Mouse (Mus musculus) limb, embryonic 15.5 days (tissue): ENCODE results near the gene Clmn. TPM values are rescaled to one million over a fixed set of nuclear protein-coding genes. Genes with fewer than 3 reads are reported as not detected.

Experiments used
- ATAC-seq: fragments of 200-750 bp; cut with Nextera tagmentation; 2 replicates; pipeline ENCODE4 v1.8.0; 2017; ENCODE audit warnings: low read depth, moderate TSS enrichment; ENCODE audit not compliant: insufficient number of reproducible peaks, low FRiP score, low TSS enrichment
- H3K27ac ChIP-seq: fragments of 300-500 bp; sonication (generic); 2 replicates; pipeline ENCODE4 v1.5.1; 2015; ENCODE audit warnings: moderate library complexity, mild to moderate bottlenecking, inconsistent platforms
- H3K27me3 ChIP-seq: fragments of 300-500 bp; sonication (generic); 2 replicates; pipeline ENCODE4 v1.6.1; 2015; ENCODE audit warnings: inconsistent platforms
- H3K36me3 ChIP-seq: fragments of 300-500 bp; sonication (generic); 2 replicates; pipeline ENCODE4 v1.6.1; 2015; ENCODE audit warnings: inconsistent platforms
- H3K4me1 ChIP-seq: fragments of 300-500 bp; sonication (generic); 2 replicates; pipeline ENCODE4 v1.6.1; 2015; ENCODE audit warnings: inconsistent platforms
- H3K4me2 ChIP-seq: fragments of 300-500 bp; sonication (generic); 2 replicates; pipeline ENCODE4 v1.6.1; 2015; ENCODE audit warnings: mild to moderate bottlenecking, inconsistent platforms
- H3K4me3 ChIP-seq: fragments of 300-500 bp; sonication (generic); 2 replicates; pipeline ENCODE4 v1.5.1; 2015; ENCODE audit warnings: mild to moderate bottlenecking, inconsistent platforms
- H3K9ac ChIP-seq: fragments of 300-500 bp; sonication (generic); 2 replicates; pipeline ENCODE4 v1.6.1; 2015; ENCODE audit warnings: inconsistent platforms
- H3K9me3 ChIP-seq: fragments of 300-500 bp; sonication (generic); 2 replicates; pipeline ENCODE4 v1.6.1; 2016; ENCODE audit warnings: inconsistent platforms
- WGBS: fragments of 180-500 bp; shearing (Covaris S2); methylation state at CpG from one replicate; pipeline ENCODE4 v1.1.7; 2015; 5-methylcytosine and 5-hydroxymethylcytosine counted together
- polyA plus RNA-seq: library from polyadenylated mRNA; unstranded; fragments of >200 nt; fragmentation: Nextera tagmentation; extraction: Ambion mirVana; gene quantifications from 2 replicates; pipeline ENCODE4 v1.2.1, GENCODE M21; 2015

The Clmn gene
- polyA plus RNA-seq, result 2.2 and 2.6 TPM in 2 replicates

DNA sequence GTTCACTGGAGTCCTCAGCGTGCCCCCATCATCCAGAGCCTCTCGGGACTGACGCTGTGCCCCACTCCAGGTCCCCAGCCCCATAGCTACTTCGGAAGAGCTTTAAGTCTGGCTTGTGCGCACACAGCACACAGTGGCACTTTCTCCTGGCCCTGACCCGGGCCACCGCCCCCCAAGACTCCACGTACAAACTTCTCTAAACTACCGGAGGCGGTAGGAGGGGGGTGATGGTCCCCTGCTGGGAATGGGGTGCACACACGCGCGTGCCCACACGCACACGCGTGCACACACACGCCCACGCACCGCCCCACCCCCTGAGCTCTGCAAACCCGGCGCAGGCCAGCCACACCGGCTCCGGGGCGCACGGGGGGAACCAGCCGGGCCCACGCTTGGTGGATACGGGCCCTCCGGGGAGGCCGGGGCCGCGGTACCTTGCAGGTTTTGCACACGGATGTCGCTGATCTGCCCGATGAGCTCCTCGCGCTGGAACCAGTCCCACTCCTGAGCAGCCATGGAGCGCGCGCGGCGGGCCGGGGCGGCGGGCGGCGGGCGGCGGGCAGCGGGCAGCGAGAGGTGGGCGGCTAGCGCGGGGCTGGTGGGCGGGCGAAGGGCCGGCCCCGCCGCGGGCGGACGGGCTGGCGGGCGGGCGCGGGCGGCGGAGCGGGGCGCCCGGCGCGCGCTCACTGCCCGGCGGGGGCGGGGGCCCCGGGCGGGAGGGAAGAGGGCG is at the start of gene Clmn:
TSS of gene Clmn (minus strand) at position 638 of the 727 bp plus-strand sequence.
- H3K9me3 ChIP-seq, result no peaks in the 10 kb centered on the region
- WGBS, result under 1% methylated on average over 37 of the region's 80 CpGs
- peak within 1 kb of the TSS; percentile 72 for H3K9ac ChIP-seq
- ATAC-seq, result no peak
- H3K27me3 ChIP-seq, result no peaks in the 10 kb centered on the region
- H3K36me3 ChIP-seq, result no peaks in the 10 kb centered on the region
- peaks cover 23% of the 10 kb centered on the region for H3K4me1 ChIP-seq
- peak within 1 kb of the TSS; percentile 62; the same call in 1 of the 2 replicates for H3K27ac ChIP-seq
- H3K4me2 ChIP-seq, result peak within 1 kb of the TSS; percentile 95
- H3K4me3 ChIP-seq, result peak within 1 kb of the TSS; percentile 72

DNA sequence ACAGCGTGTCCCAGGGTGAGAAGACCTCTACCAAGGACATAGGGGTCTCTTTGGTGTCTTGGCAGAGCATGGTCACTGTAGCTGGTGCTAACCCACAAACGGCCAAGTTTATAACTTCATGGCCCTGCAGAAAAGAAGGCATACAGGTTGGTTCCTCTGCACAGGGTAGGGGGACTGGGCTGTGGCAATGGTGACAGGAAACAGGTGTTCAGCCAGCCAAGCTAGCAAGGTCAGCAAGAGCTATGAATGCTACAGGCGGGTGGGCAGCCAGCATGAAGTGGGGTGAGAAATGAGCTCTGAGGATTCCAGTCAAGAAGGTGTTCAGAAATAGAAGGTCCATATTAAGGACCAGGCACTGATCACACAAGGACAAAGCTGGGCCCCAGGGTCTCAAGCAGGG is 48.1 kb upstream of the Clmn start:
- Histone ChIP-seq H3K9ac (no peak overlapping the region), H3K4me1 (peaks cover 11% of the 10 kb centered on the region; the same call in 1 of the 2 replicates), H3K4me3 (no peak overlapping the region), H3K4me2 (no peak overlapping the region), H3K27ac (no peak overlapping the region), H3K27me3 (no peaks in the 10 kb centered on the region), H3K36me3 (no peaks in the 10 kb centered on the region), H3K9me3 (no peaks in the 10 kb centered on the region)
- no peak for ATAC-seq
- 72% methylated on average over 3 of the region's 3 CpGs for WGBS

DNA sequence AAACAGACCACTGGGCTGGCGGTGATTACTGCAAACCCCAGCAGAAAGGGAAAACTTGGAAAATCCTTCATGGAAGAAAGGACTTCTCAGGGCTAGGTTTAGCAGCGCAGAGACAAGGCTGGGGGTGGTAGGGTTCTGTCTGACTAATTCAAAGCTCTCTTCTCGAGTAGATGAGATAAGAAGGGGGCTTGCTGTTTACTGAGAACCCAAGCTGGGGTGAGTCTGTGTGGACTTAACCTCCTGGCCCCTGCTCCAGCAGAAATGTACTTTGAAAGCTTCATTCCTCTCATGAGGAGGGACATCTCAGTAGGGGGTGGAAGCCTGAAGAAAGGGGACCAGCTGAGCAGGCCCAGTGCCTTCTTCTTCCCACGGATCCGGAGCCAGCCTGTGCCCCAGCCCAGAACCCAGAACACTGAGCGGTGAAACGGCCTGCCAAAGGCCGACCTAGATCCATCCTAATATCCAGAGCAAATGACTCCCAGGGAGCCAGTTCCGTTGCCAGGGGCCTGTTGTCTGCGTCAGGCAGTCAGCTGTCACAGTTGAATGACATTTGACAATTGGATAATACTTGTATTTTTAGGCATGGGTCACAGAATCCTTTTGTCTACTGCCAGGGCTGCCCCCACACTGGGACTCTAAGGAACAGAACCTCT is 47.5 kb upstream of the Clmn start:
- H3K9me3 ChIP-seq, result no peaks in the 10 kb centered on the region
- H3K4me1 ChIP-seq, result peaks cover 12% of the 10 kb centered on the region; the same call in 1 of the 2 replicates
- no peak overlapping the region for H3K4me3 ChIP-seq
- no peak overlapping the region for H3K4me2 ChIP-seq
- H3K36me3 ChIP-seq, result no peaks in the 10 kb centered on the region
- no peak overlapping the region; the same call in 1 of the 2 replicates for H3K9ac ChIP-seq
- 60% methylated on average over 10 of the region's 10 CpGs for WGBS
- ATAC-seq, result no peak
- no peak overlapping the region for H3K27ac ChIP-seq
- H3K27me3 ChIP-seq, result no peaks in the 10 kb centered on the region

DNA sequence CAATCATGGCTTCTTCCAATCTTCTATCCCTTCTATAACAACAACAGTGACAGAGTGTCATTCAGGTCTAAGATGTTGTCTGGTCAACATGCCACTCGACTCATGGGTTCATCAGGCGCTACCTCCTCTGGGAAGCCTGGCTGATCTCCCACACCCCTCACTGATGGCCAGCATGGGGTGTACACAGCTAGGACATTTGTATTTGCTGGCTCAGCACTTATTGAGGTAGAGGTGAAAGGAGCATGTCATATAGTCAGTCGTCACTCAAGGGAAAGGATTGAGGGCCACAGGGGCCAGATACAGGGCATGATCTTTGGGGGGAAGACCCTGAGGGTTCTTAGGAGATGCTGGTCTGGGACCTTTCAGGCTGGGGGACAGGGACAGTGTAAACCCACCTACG is 44.9 kb upstream of the Clmn start:
- no peaks in the 10 kb centered on the region for H3K9me3 ChIP-seq
- H3K27me3 ChIP-seq, result 0 out of 2 replicates have a peak, but pooled peaks cover 3% of the 10 kb centered on the region
- H3K4me1 ChIP-seq, result peaks cover 12% of the 10 kb centered on the region; the same call in 1 of the 2 replicates
- no peak overlapping the region for H3K4me2 ChIP-seq
- H3K9ac ChIP-seq, result no peak overlapping the region
- 89% methylated on average over 4 of the region's 4 CpGs for WGBS
- no peak for ATAC-seq
- no peak overlapping the region for H3K27ac ChIP-seq
- H3K4me3 ChIP-seq, result no peak overlapping the region
- H3K36me3 ChIP-seq, result no peaks in the 10 kb centered on the region

DNA sequence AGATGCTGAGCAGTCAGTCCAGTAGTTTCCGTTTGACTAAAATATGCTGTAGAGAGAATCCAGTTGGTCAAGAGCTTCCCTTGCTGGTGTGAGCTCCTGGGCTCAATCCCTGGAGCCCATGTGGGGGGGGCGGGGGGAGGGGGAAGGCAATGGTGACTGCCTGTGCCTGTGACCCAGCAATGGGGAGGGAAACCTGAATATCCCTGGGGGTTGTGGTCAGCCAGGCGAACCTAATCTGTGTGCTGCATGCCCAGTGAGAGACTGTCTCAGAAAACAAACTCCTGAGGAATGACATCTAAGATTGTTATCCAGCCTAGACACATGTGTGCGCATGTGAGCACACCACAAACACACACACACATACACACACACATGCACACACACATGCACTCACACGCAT is 44.1 kb upstream of the Clmn start:
- peaks cover 3% of the 10 kb centered on the region; the same call in 1 of the 2 replicates for H3K27me3 ChIP-seq
- H3K9me3 ChIP-seq, result no peaks in the 10 kb centered on the region
- H3K36me3 ChIP-seq, result no peaks in the 10 kb centered on the region
- H3K4me3 ChIP-seq, result no peak overlapping the region
- no peak overlapping the region for H3K9ac ChIP-seq
- H3K4me2 ChIP-seq, result no peak overlapping the region
- no peak for ATAC-seq
- H3K4me1 ChIP-seq, result peaks cover 14% of the 10 kb centered on the region
- no peak overlapping the region for H3K27ac ChIP-seq
- 64% methylated on average over 5 of the region's 5 CpGs for WGBS

DNA sequence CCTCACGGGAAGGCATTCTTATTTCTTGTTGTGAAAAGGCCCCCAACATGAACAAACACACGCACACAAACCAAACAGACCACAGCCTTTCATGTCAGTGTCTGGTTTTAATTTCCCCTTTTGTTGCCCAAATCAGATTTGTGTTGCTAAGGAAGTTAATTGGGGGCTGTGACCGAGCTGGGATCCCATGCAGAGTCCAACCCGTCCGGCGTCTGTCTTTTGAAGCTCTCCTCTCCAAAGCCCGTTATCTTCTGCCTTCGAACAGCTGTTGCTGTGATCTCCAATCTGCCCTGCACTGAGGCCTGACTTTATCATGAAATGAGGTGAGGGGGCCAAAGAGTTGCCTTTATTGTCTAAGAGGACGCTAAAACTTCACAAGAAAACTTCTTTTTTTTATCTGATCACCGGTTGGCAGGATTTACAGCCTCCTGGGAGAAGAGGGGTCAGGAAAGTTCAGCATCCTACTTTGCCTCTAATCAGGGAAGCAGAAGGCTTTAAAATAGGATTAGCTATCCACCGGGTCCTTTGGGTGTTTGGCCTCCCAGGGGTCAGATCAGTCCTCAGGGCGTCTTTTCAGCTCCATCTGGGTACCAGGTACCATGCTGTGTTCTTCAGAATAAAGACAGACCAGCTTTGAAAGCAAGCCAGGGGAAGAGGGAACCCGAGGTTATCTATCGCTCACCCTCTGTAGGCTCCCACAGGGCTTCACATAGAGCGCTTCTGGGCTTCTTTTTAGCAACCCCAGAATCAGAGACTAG is 43.3 kb upstream of the Clmn start:
- ATAC-seq, result no peak
- Histone ChIP-seq H3K9ac (no peak overlapping the region), H3K9me3 (no peaks in the 10 kb centered on the region), H3K4me3 (no peak overlapping the region), H3K4me2 (no peak overlapping the region), H3K4me1 (peaks cover 18% of the 10 kb centered on the region), H3K27ac (no peak overlapping the region), H3K27me3 (peaks cover 7% of the 10 kb centered on the region; the same call in 1 of the 2 replicates), H3K36me3 (no peaks in the 10 kb centered on the region)
- 22% methylated on average over 15 of the region's 15 CpGs for WGBS

DNA sequence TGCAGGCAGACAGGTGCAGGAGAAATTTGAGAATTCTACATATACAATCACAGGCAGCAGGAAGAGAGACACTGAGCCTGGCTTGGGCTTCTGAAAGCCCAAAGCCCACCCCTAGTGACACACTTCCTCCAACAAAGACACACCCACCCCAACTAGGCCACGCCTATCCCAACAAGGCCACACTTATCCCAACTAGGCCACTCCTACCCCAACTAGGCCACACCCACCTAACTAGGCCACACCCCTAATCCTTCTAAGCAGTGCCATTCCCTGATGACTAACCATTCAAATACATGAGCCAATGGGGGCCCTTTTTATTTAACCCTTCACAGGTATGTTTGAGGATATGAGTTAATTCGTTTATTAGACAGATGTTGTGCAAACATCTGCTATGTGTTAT is 42.3 kb upstream of the Clmn start:
- no peak overlapping the region for H3K27ac ChIP-seq
- 77% methylated on average over 2 of the region's 2 CpGs for WGBS
- H3K4me3 ChIP-seq, result no peak overlapping the region
- no peak overlapping the region for H3K4me2 ChIP-seq
- H3K9ac ChIP-seq, result no peak overlapping the region
- peaks cover 21% of the 10 kb centered on the region for H3K4me1 ChIP-seq
- H3K27me3 ChIP-seq, result peaks cover 7% of the 10 kb centered on the region; the same call in 1 of the 2 replicates
- H3K9me3 ChIP-seq, result no peaks in the 10 kb centered on the region
- ATAC-seq, result no peak
- H3K36me3 ChIP-seq, result no peaks in the 10 kb centered on the region

DNA sequence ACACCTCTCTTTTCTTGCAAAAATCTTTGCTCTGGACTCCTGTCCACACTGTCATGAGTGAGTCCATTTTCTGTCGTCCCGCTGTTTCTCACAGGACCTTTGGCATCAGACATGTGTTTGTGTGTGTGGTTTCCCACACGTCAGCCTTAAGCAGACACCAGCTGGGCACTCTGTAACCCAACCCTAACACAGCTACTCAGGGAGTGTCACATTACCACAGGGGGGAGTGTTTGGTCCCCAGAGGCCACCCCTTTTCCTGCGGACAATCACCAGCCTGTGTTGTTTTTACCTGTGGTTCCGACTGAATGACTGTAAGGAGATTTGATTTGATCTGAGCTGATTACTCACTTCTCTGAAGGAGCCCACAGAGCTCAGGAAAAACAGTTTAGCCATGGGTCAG is 39.3 kb upstream of the Clmn start:
- Histone ChIP-seq H3K4me3 (no peak overlapping the region), H3K9me3 (no peaks in the 10 kb centered on the region), H3K36me3 (no peaks in the 10 kb centered on the region), H3K4me2 (no peak overlapping the region), H3K9ac (no peak overlapping the region), H3K27me3 (peaks cover 10% of the 10 kb centered on the region; the same call in 1 of the 2 replicates), H3K4me1 (peaks cover 37% of the 10 kb centered on the region), H3K27ac (no peak overlapping the region)
- ATAC-seq, result no peak
- WGBS, result 12% methylated on average over 5 of the region's 5 CpGs

DNA sequence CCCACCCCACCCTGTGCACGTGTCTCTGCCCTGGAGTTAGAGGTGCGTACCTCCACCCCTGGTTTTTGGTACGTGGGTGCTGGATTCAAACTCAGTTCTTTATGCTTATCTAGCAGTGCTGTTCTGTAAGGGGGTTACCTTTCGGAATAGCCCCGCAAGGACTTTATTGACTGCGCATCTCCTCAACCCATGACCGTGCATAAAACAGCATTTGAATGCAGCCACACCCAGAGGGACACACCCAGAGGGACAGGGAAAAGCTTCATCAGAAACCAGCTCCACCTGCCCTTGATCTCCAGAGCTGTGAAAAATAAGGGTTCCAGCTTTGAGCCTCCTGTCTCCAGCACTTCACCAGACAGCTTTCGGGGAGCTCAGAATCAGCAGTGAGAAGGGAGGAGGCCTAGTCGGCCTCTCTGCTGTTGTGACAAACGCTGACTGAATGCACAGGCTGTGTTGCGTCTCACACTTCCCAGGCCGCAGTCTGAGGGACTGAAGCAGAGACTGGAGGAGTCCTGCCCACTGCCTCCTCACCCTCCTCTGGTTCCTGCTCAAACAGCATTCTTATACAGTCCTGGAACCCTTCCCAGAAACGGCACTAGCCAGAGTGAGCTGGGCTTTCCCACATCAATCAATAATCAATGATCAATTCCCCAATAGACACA is 37.6 kb upstream of the Clmn start:
- ATAC-seq, result no peak

DNA sequence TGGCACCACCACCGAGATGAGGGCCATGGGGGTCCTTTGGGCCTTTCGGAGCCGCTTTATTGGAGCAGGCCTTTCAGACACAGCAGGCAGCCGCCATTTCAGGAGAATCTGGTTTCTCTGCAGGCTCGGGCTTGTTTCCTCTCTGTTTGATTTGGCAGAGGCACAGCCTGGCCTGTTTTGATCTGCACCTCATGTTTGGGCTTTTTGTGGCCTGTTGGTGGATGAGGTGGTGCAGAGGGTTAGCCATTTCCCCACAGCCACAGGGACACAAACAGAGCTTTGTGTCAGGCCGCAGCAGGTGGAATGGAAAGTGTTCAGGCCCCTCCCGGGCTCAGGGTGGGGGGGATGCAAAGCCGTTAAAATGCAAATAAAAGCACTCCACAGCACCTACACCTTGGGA is 36.4 kb upstream of the Clmn start:
- Histone ChIP-seq H3K9ac (no peak overlapping the region), H3K4me1 (peaks cover 44% of the 10 kb centered on the region), H3K27ac (peak overlapping the region; percentile 76)

More for the DNA sequence above, 37.6 kb upstream of the Clmn start:
- H3K36me3 ChIP-seq, result no peaks in the 10 kb centered on the region
- 69% methylated on average over 13 of the region's 13 CpGs for WGBS
- no peak overlapping the region for H3K4me2 ChIP-seq
- no peak overlapping the region for H3K4me3 ChIP-seq
- no peaks in the 10 kb centered on the region for H3K9me3 ChIP-seq
- H3K27ac ChIP-seq, result no peak overlapping the region
- H3K27me3 ChIP-seq, result peaks cover 10% of the 10 kb centered on the region; the same call in 1 of the 2 replicates
- H3K9ac ChIP-seq, result no peak overlapping the region
- peaks cover 32% of the 10 kb centered on the region for H3K4me1 ChIP-seq

DNA sequence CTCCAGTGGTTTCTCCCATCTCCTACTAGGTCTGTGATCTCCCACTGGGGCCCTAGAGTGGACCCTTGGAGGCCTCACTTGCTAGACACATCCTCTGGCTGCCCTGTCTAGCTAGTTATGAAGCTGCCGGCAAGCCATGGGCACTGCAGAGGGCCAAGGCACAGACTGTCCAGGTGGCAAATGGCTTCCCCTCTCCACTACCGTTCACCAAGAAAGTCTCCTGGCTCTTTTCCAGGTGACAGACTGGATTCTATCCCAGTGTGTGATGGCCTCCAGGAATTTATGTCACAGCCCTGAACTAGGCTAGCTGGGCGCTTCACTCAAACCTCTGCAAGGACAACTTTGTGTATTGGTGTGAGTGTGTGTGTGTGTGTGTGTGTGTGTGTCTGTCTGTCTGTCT is 35.0 kb upstream of the Clmn start:
- Histone ChIP-seq H3K4me2 (no peak overlapping the region), H3K9ac (no peak overlapping the region), H3K27me3 (peaks cover 7% of the 10 kb centered on the region; the same call in 1 of the 2 replicates), H3K36me3 (no peaks in the 10 kb centered on the region), H3K4me1 (peaks cover 44% of the 10 kb centered on the region), H3K4me3 (no peak overlapping the region), H3K9me3 (no peaks in the 10 kb centered on the region), H3K27ac (0 out of 2 replicates have a peak overlapping the region, but pooled peaks have one; percentile 13)
- ATAC-seq, result no peak
- 49% methylated on average over 3 of the region's 3 CpGs for WGBS

More for the DNA sequence above, 36.4 kb upstream of the Clmn start:
- peak; percentile 41; the same call in 1 of the 2 replicates for ATAC-seq
- Histone ChIP-seq H3K9me3 (no peaks in the 10 kb centered on the region), H3K36me3 (no peaks in the 10 kb centered on the region), H3K4me2 (no peak overlapping the region), H3K27me3 (peaks cover 10% of the 10 kb centered on the region; the same call in 1 of the 2 replicates), H3K4me3 (no peak overlapping the region)
- 21% methylated on average over 8 of the region's 8 CpGs for WGBS
